Mouse (Mus musculus) thymus, adult 2 months (tissue): ENCODE measurements around the gene Acaca. TPM values are rescaled to one million over a fixed set of nuclear protein-coding genes. Genes with fewer than 3 reads are reported as not detected.

Experiments used
- DNase-seq: peaks from one replicate; pipeline ENCODE4 v3.0.0; 2021
- H3K27ac ChIP-seq: fragments of 200-500 bp; 2 replicates; pipeline ENCODE4 v1.5.1; 2012; ENCODE audit warnings: low read length, control low read depth; ENCODE audit not compliant: control insufficient read depth, insufficient read depth
- H3K27me3 ChIP-seq: fragments of 200-500 bp; 2 replicates; pipeline ENCODE4 v1.6.1; 2012; ENCODE audit warnings: mild to moderate bottlenecking, low read length, moderate library complexity, mixed read lengths; ENCODE audit not compliant: control insufficient read depth, insufficient read depth
- H3K36me3 ChIP-seq: fragments of 200-500 bp; 2 replicates; pipeline ENCODE4 v1.6.1; 2012; ENCODE audit warnings: mild to moderate bottlenecking, low read length, moderate library complexity; ENCODE audit not compliant: control insufficient read depth, insufficient read depth
- H3K4me1 ChIP-seq: fragments of 200-500 bp; replicated peaks from 2 replicates; pipeline ENCODE4 v1.6.1; 2012; ENCODE audit warnings: low read length; ENCODE audit not compliant: control insufficient read depth, insufficient read depth
- H3K4me3 ChIP-seq: fragments of 200-500 bp; 2 replicates; pipeline ENCODE4 v1.5.1; 2012; ENCODE audit warnings: mild to moderate bottlenecking, low read length, control low read depth, moderate library complexity; ENCODE audit not compliant: control insufficient read depth, insufficient read depth
- CTCF ChIP-seq: fragments of 200-500 bp; IDR thresholded peaks from 2 replicates; pipeline ENCODE4 v1.5.1; 2012; ENCODE audit warnings: mild to moderate bottlenecking, control low read depth, low read length, moderate library complexity, borderline replicate concordance; ENCODE audit not compliant: control insufficient read depth, poor library complexity, insufficient read depth; ENCODE audit errors: extremely low read depth
- POLR2A ChIP-seq: fragments of 200-500 bp; IDR thresholded peaks from 2 replicates; pipeline ENCODE4 v1.6.1; 2012; ENCODE audit warnings: mild to moderate bottlenecking, low read length, control low read depth, moderate library complexity; ENCODE audit not compliant: control insufficient read depth, poor library complexity, insufficient read depth; ENCODE audit errors: extremely low read depth
- WGBS: fragments of 180-500 bp; shearing (Covaris S2); methylation state at CpG from one replicate; pipeline ENCODE4 v1.1.7; 2018; 5-methylcytosine and 5-hydroxymethylcytosine counted together
- polyA plus RNA-seq: library from polyadenylated mRNA; depleted of rRNA; stranded (reverse); fragments of >200 nt; gene quantifications from 2 replicates; pipeline ENCODE4 v1.2.3, GENCODE M21; 2012; rRNA removed

The Acaca gene
- polyA plus RNA-seq: 25.3 and 38.3 TPM in 2 replicates

GRCm38 (mm10) chr11:84128943-84129798 lies at the start of gene Acaca, which contains the start of gene Tada2a:
Acaca (plus strand) TSS chr11:84129672.
Tada2a (minus strand) TSS chr11:84129600.
- no peaks in the 10 kb centered on the region for H3K27me3 ChIP-seq
- peak within 1 kb of the TSS; percentile 66 for H3K4me3 ChIP-seq
- H3K36me3 ChIP-seq: no peaks in the 10 kb centered on the region
- TF ChIP-seq CTCF (peak; percentile 57; the same call in 1 of the 2 replicates), POLR2A (peak; percentile 72)
- DNase-seq: peak; percentile 75
- peaks cover 4% of the 10 kb centered on the region for H3K4me1 ChIP-seq
- WGBS: under 1% methylated on average over 80 of the region's 83 CpGs
- H3K27ac ChIP-seq: no peak within 1 kb of the TSS

- WGBS: 89% methylated on average over 4 of the region's 4 CpGs
These were observed 49.6 kb upstream of the Acaca start for GRCm38 (mm10) chr11:84079887-84080286.

GRCm38 (mm10) chr11:84080327-84080726 lies 49.1 kb upstream of the Acaca start:
- no peak for TF ChIP-seq POLR2A
- no peak for TF ChIP-seq CTCF
- H3K27ac ChIP-seq: no peak overlapping the region
- DNase-seq: no peak
- no peaks in the 10 kb centered on the region for H3K36me3 ChIP-seq
- no peaks in the 10 kb centered on the region for H3K27me3 ChIP-seq
- H3K4me1 ChIP-seq: no peaks in the 10 kb centered on the region
- H3K4me3 ChIP-seq: no peak overlapping the region
- 96% methylated on average over 3 of the region's 3 CpGs for WGBS

More at GRCm38 (mm10) chr11:84079887-84080286, 49.6 kb upstream of the Acaca start:
- no peak for DNase-seq
- TF ChIP-seq POLR2A (no peak), CTCF (no peak)
- no peaks in the 10 kb centered on the region for H3K4me1 ChIP-seq
- no peak overlapping the region for H3K4me3 ChIP-seq
- no peaks in the 10 kb centered on the region for H3K36me3 ChIP-seq
- H3K27ac ChIP-seq: no peak overlapping the region
- H3K27me3 ChIP-seq: no peaks in the 10 kb centered on the region

GRCm38 (mm10) chr11:84081901-84082300 lies 47.6 kb upstream of the Acaca start:
- WGBS: 98% methylated on average over 5 of the region's 5 CpGs
- H3K4me1 ChIP-seq: no peaks in the 10 kb centered on the region
- H3K36me3 ChIP-seq: no peaks in the 10 kb centered on the region
- no peak overlapping the region for H3K4me3 ChIP-seq
- H3K27ac ChIP-seq: no peak overlapping the region
- no peak for DNase-seq
- no peak for TF ChIP-seq POLR2A
- no peak for TF ChIP-seq CTCF
- H3K27me3 ChIP-seq: no peaks in the 10 kb centered on the region

GRCm38 (mm10) chr11:84090572-84090971 lies 38.9 kb upstream of the Acaca start:
- no peaks in the 10 kb centered on the region for H3K4me1 ChIP-seq
- no peaks in the 10 kb centered on the region for H3K36me3 ChIP-seq
- no peak overlapping the region for H3K4me3 ChIP-seq
- H3K27ac ChIP-seq: no peak overlapping the region
- TF ChIP-seq POLR2A (no peak), CTCF (no peak)
- WGBS: 93% methylated on average over 8 of the region's 8 CpGs
- no peaks in the 10 kb centered on the region for H3K27me3 ChIP-seq
- no peak for DNase-seq

- H3K36me3 ChIP-seq: no peaks in the 10 kb centered on the region
- no peak overlapping the region for H3K27ac ChIP-seq
- no peaks in the 10 kb centered on the region for H3K4me1 ChIP-seq
- TF ChIP-seq POLR2A (no peak), CTCF (no peak)
- no peaks in the 10 kb centered on the region for H3K27me3 ChIP-seq
- H3K4me3 ChIP-seq: no peak overlapping the region
- no peak for DNase-seq
- 96% methylated on average over 4 of the region's 4 CpGs for WGBS
These were observed 34.4 kb upstream of the Acaca start for GRCm38 (mm10) chr11:84095084-84095483.
